Mouse (Mus musculus) Patski (cell line): ENCODE measurements around the gene Npl. TPM values are rescaled to one million over a fixed set of nuclear protein-coding genes. Genes with fewer than 3 reads are reported as not detected.
A peak's percentile ranks its signal among the peaks of the same experiment; 100 is the strongest.

ENCODE experiments used
- ATAC-seq: fragments of 100-300 bp; one replicate; pipeline ENCODE4 v1.8.0; 2021
- CTCF ChIA-PET: fragments of 350-600 bp; sonication (Branson Sonifier 250); formaldehyde crosslinking; loops from one replicate; lab custom pipeline; 2022; ENCODE audit warnings: inconsistent platforms; lab: Charles Lee
- POLR2A ChIA-PET: fragments of 350-600 bp; sonication (Branson Sonifier 250); formaldehyde crosslinking; loops from one replicate; lab custom pipeline; 2022; ENCODE audit warnings: antibody characterized with exemption, inconsistent platforms; lab: Charles Lee
- DNase-seq: peaks from one replicate; pipeline ENCODE4 v3.0.0-alpha.2; 2011; ENCODE audit warnings: low read depth, low spot score
- H3K27me3 ChIP-seq: fragments of 371-371 bp; one replicate; pipeline ENCODE4 v1.5.1; 2021
- CTCF ChIP-seq: fragments of 100-300 bp; IDR thresholded peaks from one replicate; pipeline ENCODE4 v1.5.1; 2021
- in situ Hi-C: fragments of 300-500 bp; cut with MboI; formaldehyde crosslinking; loops from 3 replicates; pipeline ENCODE4 v1.11.1; 2018; ENCODE audit warnings: low pct_unique_long_range_greater_than_20kb, mixed read lengths
- polyA plus RNA-seq: library from polyadenylated mRNA; unstranded; gene quantifications from one replicate; pipeline ENCODE4 v1.2.3, GENCODE M21; 2021

Gene Npl
- polyA plus RNA-seq, 1 experiment from 2014 or later: 4.3 TPM

DNA sequence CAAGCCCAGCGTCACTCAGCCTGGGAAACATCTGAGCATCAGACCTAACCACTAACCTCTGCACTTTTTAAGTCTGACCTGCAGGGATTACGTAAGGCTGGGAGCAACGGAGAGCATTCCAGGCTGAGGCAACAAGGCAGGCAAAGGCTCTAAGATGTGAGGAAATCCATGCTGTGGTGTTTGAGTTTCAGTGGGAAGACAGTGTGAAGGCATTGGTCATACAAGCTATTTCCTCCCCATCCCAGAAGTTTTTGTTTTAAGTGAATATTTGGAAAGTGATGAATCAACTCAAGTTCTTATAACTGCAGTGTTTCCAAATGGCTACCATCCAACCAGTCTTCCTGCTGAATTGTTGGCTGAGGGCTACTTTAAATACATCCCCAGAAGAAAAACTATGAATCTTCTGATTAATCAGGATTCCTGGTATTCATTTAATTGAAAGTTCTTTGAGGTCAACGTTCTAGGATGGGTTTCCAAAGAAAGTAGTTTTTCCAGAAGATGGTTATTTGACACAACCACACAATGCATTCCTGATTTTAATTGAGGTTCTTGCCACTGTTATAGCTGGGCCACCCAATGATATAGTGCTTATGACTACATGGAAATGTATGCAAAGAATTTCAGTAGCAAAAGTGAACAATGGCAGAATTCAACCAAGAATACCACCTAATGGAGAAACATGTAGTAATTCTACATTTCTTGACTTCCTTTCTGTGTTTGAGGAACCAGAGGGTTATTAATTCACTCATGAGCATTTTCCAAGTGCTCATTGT lies 22.6 kb upstream of the Npl start:
- POLR2A ChIA-PET: interaction anchor here (0.7 kb wide), 1 partner anchor 105 kb away, joined by 4 read pairs; no protein-coding TSS in a partner anchor
- in situ Hi-C loops: loop anchor here (25.0 kb wide), 2 partner anchors 90 to 590 kb away; partner anchors contain the start of gene Rgs8
- CTCF ChIA-PET: no interaction called here
- no peaks in the 10 kb centered on the region for H3K27me3 ChIP-seq
- no peak for DNase-seq
- ATAC-seq: peak; percentile 78
- TF ChIP-seq CTCF: no peak

DNA sequence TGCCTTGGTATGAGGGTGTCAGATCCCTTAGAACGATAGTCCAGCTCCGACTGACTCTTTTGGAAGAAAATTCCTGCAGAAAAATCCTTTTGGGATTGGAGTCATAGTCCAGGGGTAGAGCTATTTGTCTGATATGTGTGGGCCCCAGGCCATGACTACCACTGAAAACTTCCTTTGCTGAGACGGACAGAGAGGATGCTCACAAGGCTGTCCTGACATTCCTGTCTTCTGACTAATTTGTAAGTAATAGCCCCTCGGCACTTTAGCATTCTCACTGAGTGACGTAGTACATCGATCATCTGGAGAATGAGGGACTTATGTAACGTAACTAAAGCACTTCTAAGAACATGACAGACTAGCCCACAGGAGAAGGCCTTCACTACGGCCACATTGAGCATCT lies 15.9 kb upstream of the Npl start:
- in situ Hi-C loops: loop anchor here (25.0 kb wide), 2 partner anchors 97 to 597 kb away; partner anchors contain the start of gene Rgs8
- no peak for TF ChIP-seq CTCF

DNA sequence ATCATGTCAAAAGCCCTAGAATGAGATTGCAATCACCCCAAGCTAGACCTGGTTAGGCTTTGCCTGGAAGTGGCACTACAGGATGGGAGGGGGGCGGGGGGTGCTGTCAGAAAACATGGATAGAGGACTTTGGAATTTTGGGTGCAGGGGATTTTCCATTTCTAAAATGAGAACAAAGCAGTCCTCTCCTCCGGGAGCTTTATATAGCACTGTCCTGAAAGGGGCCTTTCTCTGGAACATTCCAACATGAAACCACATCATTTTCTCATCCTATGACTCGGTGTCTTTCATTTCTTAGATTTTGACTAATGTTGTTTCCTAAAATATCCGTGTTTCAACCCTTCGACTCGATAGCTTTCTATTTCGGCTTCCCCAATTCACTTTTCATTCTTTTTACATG lies 14.9 kb upstream of the Npl start:
- POLR2A ChIA-PET: no interaction called here
- ATAC-seq (no peak), DNase-seq (no peak)
- CTCF ChIA-PET: interaction anchor here (0.6 kb wide), 1 partner anchor 185 kb away, joined by 3 read pairs; the partner anchor contains the start of gene Rnasel
- no peak for TF ChIP-seq CTCF
- H3K27me3 ChIP-seq: no peaks in the 10 kb centered on the region
- in situ Hi-C loops: loop anchor here (25.0 kb wide), 2 partner anchors 98 to 598 kb away; partner anchors contain the start of gene Rgs8

More for the DNA sequence above, 15.9 kb upstream of the Npl start:
- no peaks in the 10 kb centered on the region for H3K27me3 ChIP-seq
- DNase-seq: no peak
- peak; percentile 47 for ATAC-seq
- ChIA-PET CTCF (no interaction called here), POLR2A (no interaction called here)

DNA sequence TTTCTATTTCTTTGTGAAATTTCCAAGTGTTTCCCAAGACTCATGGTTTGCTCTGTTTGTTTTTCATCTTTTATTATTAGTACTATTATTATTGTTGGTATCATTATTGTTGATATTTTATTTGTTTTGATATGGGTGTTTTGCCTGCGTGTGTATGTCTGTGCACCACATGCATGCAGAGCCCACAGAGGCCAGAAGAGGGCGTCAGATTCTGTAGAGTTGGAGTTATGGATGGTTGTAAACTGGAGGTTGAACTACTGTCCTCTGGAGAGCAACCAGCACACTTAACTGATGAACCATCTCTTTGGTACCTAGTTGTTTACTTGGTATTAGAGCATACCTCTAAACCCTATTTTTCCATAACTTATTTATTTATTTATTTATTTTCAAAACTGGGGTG lies 13.8 kb upstream of the Npl start:
- ATAC-seq (no peak), DNase-seq (no peak)
- in situ Hi-C loops: loop anchor here (25.0 kb wide), 2 partner anchors 99 to 599 kb away; partner anchors contain the start of gene Rgs8
- CTCF ChIA-PET: no interaction called here
- POLR2A ChIA-PET: no interaction called here
- peak; percentile 47 for TF ChIP-seq CTCF
- H3K27me3 ChIP-seq: no peaks in the 10 kb centered on the region

DNA sequence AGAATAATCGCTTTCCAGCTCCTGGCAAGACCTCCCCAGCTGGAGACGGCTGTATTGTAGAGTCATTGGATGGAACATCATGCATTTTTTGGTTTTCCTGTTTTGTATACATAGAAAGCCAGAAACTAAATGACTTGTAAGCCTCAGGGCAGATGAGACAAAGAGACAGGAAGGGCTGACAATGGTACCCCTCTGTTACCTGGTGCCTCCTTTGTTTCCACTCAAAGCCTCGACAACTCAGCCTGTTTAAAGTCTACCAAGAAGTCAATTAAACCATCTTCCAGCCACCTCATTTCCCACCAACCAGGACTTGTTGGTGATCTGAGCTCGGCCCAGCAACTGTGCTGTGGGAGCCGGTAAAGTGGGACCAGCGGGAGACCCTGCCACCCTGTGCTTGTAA lies 11.0 kb upstream of the Npl start:
- DNase-seq (no peak), ATAC-seq (no peak)
- ChIA-PET CTCF (no interaction called here), POLR2A (no interaction called here)
- TF ChIP-seq CTCF: no peak
- no peaks in the 10 kb centered on the region for H3K27me3 ChIP-seq
- in situ Hi-C loops: loop anchor here (25.0 kb wide), 2 partner anchors 101 to 601 kb away; partner anchors contain the start of gene Rgs8

DNA sequence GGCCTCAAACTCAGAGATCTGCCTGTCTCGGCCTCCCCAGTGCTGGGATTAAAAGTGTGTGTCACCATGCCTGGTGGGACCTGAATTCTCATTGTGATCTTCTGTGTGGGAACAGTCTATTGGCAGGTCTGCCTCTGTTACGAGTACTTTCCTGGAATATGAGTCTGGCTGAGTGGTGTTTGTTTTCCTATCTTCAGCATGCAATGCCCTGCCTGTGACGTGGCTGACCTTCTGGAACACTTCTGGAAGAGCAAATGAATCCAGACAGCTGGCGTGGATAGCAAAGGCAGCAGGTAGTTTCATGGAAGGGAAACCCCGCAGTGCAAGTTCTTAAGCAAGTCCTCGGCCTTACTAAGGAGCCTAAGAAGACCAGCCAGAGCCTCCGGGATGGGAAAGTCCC lies 9.9 kb upstream of the Npl start:
- POLR2A ChIA-PET: interaction anchor here (0.5 kb wide), 1 partner anchor 26 kb away, joined by 3 read pairs; no protein-coding TSS in a partner anchor
- DNase-seq (no peak), ATAC-seq (no peak)
- CTCF ChIA-PET: no interaction called here
- no peaks in the 10 kb centered on the region for H3K27me3 ChIP-seq
- TF ChIP-seq CTCF: no peak
- in situ Hi-C loops: loop anchor here (5.0 to 25.0 kb wide), 3 partner anchors 103 to 603 kb away; partner anchors contain the start of genes Rgs8 and Rnasel

DNA sequence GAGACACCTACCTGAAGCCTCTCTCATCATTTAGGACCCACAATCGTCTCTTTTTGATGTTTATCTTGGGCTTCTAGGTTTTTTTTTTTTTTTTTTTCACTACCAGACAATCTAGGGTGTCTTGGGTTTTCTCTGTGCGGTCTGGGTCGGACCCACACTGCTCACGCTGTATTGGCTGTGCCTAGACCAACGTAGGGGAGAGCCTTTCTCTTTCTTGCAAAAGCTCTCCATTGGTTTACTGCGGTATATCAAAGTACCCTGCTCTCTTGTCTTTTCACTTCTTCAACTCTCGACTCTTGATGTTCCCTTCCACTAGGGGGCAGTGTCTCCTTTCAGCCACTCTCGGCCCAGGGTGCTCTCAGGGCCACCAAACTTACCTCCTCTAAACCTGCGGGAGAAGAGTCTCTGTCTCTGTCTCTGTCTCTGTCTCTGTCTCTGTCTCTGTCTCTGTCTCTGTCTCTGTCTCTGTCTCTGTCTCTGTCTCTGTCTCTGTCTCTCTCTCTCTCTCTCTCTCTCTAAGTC lies 9.3 kb upstream of the Npl start:
- ChIA-PET CTCF (interaction anchor here (0.8 to 2.3 kb wide), 16 partner anchors 11 to 191 kb away, joined by 3 to 14 read pairs (median 4); partner anchors contain the start of gene Rnasel), POLR2A (interaction anchor here (0.5 to 1.0 kb wide), 2 partner anchors 26 to 184 kb away, joined by 3 to 6 read pairs; no protein-coding TSS in a partner anchor)
- no peaks in the 10 kb centered on the region for H3K27me3 ChIP-seq
- ATAC-seq (no peak), DNase-seq (no peak)
- peak; percentile 83 for TF ChIP-seq CTCF
- in situ Hi-C loops: loop anchor here (5.0 to 25.0 kb wide), 3 partner anchors 103 to 603 kb away; partner anchors contain the start of genes Rgs8 and Rnasel

DNA sequence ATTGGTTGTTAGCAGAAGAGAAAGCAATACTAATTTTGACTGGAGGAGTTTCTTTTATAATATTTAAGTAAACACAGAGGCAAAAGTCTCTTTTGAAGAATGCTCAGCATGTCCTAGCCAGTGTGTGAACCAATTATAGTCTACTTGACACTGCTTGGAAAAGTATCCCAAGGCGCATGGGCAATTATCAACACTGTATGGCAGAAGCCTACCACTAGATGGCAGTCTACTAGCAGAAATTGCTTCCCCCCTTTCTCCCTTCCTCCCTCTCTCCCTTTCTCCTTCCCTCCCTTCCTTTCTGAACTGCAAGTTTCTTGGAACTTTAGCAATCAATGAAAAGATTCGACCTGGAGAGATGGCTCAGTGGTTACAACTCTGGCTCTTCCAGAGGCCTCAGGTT lies 7.1 kb upstream of the Npl start:
- ChIA-PET CTCF (interaction anchor here (1.0 to 2.0 kb wide), 3 partner anchors 184 to 196 kb away, joined by 3 to 6 read pairs (median 3); no protein-coding TSS in a partner anchor), POLR2A (no interaction called here)
- TF ChIP-seq CTCF: peak; percentile 85
- DNase-seq (no peak), ATAC-seq (peak; percentile 42)
- no peaks in the 10 kb centered on the region for H3K27me3 ChIP-seq
- in situ Hi-C loops: loop anchor here (5.0 to 25.0 kb wide), 3 partner anchors 105 to 605 kb away; partner anchors contain the start of genes Rgs8 and Rnasel

DNA sequence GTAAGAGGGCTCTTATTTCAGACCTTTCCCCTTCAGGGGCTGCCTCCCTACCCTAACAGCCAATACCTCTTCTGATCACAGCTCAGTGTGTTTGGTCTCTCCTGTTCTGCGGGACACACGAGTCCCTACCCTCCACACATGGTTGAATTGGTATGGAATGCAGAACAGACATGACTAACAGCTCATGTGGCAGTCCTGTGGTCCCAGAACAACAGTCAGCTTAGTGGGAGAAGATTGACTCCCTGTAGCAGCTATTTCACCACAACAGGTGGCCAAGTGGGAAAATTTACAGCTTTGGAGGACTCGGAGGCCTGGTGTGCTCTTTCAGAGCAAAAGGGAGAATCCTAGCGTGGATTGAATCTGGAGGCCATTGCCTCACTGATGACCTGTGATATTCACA lies 6.4 kb upstream of the Npl start:
- no peak for TF ChIP-seq CTCF
- peak; percentile 93 for ATAC-seq
- ChIA-PET CTCF (interaction anchor here (0.7 to 2.7 kb wide), 7 partner anchors 10 to 251 kb away, joined by 3 to 21 read pairs (median 5); partner anchors contain the start of gene Rnasel), POLR2A (interaction anchor here (0.7 to 1.3 kb wide), 5 partner anchors 14 to 540 kb away, joined by 3 to 4 read pairs (median 3); no protein-coding TSS in a partner anchor)
- in situ Hi-C loops: loop anchor here (5.0 to 25.0 kb wide), 3 partner anchors 106 to 606 kb away; partner anchors contain the start of genes Rgs8 and Rnasel
- no peaks in the 10 kb centered on the region for H3K27me3 ChIP-seq
- peak; percentile 92 for DNase-seq

DNA sequence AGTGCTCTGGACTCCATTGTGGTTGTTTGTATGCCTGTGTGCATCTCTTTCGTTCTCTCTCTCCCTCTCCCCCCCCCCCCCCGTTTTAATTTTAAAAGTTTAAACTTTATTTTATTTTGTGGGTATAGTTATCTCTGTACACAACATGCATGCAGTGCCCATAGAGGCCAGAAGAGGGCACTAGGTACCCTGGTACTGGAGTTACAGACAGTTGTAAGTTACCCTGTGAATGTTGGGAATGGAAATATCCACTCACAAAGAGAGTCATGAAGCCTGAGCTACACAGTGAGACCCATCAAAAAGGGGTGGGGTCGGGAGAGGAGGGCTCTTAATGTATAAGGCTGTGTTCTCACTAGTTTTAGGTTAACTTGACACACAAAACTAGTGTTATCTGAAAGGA lies 969 bp upstream of the Npl start:
- DNase-seq (no peak), ATAC-seq (no peak)
- TF ChIP-seq CTCF: peak; percentile 67
- H3K27me3 ChIP-seq: no peaks in the 10 kb centered on the region
- in situ Hi-C loops: loop anchor here (25.0 kb wide), 2 partner anchors 111 to 611 kb away; partner anchors contain the start of gene Rgs8
- CTCF ChIA-PET: interaction anchor here (0.6 to 1.3 kb wide), 4 partner anchors 11 to 256 kb away, joined by 3 to 10 read pairs (median 4); partner anchors contain the start of gene Rnasel
- POLR2A ChIA-PET: no interaction called here
